Mouse (Mus musculus) cortical plate, adult 2 months (tissue): ENCODE data around the gene Mmp12. TPM values are rescaled to one million over a fixed set of nuclear protein-coding genes. Genes with fewer than 3 reads are reported as not detected.
"Not testable (repeated sequence)": the region's sequence is repeated elsewhere in the genome, so short reads cannot be mapped to it uniquely, and the experiment has no call there.

Experiments
- H3K27ac ChIP-seq: fragments of 200-500 bp; 2 replicates; pipeline ENCODE4 v1.5.1; 2012; ENCODE audit warnings: low read length, control low read depth, inconsistent platforms; ENCODE audit not compliant: insufficient read depth
- H3K4me1 ChIP-seq: fragments of 200-500 bp; 2 replicates; pipeline ENCODE4 v1.6.1; 2011; ENCODE audit warnings: low read length; ENCODE audit not compliant: control insufficient read depth, insufficient read depth
- H3K4me3 ChIP-seq: fragments of 200-500 bp; 2 replicates; pipeline ENCODE4 v1.5.1; 2011; ENCODE audit warnings: mild to moderate bottlenecking, low read length, control low read depth; ENCODE audit not compliant: insufficient read depth
- CTCF ChIP-seq: fragments of 200-500 bp; IDR thresholded peaks from 2 replicates; pipeline ENCODE4 v1.5.1; 2011; ENCODE audit warnings: mild to moderate bottlenecking, control low read depth, low read length; ENCODE audit not compliant: insufficient read depth; ENCODE audit errors: extremely low read depth
- POLR2A ChIP-seq: fragments of 200-500 bp; IDR thresholded peaks from 2 replicates; pipeline ENCODE4 v1.6.1; 2011; ENCODE audit warnings: mild to moderate bottlenecking, low read length, control low read depth; ENCODE audit not compliant: insufficient read depth; ENCODE audit errors: extremely low read depth
- polyA plus RNA-seq: library from polyadenylated mRNA; depleted of rRNA; stranded (reverse); fragments of >200 nt; gene quantifications from 2 replicates; pipeline ENCODE4 v1.2.3, GENCODE M21; 2012; rRNA removed

Gene Mmp12
- polyA plus RNA-seq: not detected in 2 replicates

DNA sequence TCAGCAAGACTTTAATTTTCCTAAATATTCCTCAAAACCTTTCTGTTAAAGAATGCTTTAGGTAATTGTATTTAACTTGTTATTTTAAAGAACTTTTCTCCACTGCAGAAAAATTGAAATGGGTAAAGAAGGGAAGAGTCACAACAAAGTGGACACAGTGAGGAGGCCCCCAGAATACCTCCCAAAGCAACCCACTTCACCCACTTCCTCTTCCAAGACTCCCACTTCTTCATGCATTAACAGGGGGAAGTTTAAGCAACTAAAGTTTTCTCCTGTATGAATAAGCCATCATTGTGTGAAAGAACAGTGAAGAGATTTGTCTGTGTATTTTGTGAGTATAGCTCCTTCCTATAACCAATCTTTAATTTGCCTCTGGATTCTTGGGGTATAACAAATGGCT is at the start of gene Mmp12:
TSS of gene Mmp12 (plus strand) at position 275 of the 400 bp plus-strand sequence.
- Histone ChIP-seq H3K27ac (no peak within 1 kb of the TSS), H3K4me3 (no peak within 1 kb of the TSS), H3K4me1 (no peaks in the 10 kb centered on the region)
- no peak for TF ChIP-seq POLR2A
- no peak for TF ChIP-seq CTCF

DNA sequence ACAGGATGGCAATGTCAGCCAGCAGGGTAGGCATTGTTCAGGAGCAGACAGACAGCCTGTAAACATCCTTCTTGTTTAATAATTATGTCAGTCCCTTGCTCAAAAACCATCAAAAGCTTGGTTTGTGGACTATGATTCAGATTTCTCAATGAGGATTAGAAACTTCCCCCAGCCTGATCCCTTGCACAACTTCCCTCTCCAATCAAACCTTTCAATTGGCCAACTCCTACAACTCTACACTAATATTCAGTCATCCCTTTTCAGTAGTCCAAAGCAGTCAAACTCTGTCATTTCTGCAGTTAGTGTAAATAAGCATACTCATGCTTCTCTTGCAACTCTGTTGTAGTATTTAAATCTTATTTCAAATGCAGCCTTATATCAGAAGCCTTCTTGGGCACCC is 12.3 kb upstream of the Mmp12 start:
- Histone ChIP-seq H3K4me1 (no peaks in the 10 kb centered on the region), H3K4me3 (no peak overlapping the region), H3K27ac (no peak overlapping the region)
- TF ChIP-seq CTCF (no peak), POLR2A (no peak)

DNA sequence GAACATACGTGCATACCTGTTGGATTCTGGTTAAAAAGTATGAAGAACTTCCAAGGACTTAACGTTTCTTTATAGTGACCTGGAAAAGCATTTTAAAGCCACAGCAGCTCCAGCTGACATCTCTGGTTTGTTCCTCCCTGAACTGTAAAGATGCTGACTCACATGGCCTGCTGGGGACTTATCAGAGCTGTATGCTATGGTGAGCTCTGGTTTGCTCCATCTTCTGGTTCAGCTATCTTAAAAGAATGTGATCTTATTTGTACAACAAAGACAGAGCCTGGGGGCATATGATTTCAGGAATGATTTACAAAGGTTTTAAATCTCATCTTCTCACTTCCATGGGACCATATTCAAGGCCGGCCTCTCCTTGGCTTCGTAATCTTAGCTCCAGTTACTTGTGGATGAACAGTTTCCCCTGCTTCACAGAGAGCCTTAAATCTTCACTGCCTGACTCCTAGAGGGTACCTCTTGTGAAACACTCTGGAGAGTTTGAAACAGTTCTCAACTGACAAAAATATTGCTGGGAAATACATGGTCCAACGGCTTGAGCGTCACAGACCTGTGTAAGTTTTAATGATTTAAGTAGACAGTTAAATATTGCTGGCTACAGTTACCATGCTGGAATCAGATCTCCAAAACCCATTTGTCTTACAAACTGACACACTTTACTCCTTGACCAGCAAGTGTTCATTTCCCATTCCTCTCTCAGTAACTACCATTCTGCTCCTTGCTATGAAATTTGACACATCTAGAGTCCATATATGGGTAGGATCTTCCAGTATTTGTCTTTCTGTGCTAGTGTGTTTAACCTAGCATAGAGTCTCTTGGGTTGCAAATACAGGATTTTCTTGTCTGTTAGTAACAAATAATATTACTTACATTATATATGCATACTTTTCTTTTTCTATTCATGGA is 8.2 kb upstream of the Mmp12 start:
- H3K4me3 ChIP-seq: no peak overlapping the region
- no peak overlapping the region for H3K27ac ChIP-seq
- no peak for TF ChIP-seq POLR2A
- no peak for TF ChIP-seq CTCF
- H3K4me1 ChIP-seq: no peaks in the 10 kb centered on the region

DNA sequence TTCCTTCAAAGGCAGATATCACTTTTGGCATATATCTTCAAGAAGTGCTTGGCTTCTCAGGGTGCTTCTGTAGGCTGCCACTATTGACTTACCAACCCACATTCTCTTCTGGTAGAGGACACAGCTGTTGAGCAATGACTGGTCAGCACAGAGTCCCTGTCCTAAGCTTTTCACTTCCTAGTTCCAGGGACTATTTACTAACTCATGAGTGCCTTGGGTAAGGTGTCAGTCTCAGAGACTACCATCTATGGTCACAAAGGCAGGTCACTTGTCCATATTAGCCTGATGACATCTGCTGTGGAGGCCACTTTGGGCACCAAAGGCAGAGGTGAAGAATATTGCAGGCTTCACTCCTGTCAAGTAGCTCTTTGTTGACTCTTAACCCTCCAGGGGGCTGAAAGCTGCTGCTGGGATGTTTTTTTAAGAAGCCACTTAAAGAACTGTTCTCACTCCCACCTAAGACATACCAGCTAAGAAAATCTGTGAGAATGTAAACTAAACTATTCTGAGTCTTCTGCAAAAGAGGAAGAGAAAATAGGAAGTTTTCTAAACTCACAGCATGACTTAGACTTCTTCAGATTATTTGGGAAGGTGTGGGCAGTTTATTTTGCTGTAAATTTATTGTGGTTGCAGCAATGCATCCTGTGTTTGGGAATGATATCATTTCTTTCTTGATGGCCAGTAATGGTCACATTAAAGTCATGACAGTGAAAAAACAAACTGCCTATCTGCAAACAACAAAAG is 7.3 kb upstream of the Mmp12 start:
- TF ChIP-seq CTCF (no peak), POLR2A (no peak)
- Histone ChIP-seq H3K4me3 (no peak overlapping the region), H3K27ac (no peak overlapping the region), H3K4me1 (no peaks in the 10 kb centered on the region)

DNA sequence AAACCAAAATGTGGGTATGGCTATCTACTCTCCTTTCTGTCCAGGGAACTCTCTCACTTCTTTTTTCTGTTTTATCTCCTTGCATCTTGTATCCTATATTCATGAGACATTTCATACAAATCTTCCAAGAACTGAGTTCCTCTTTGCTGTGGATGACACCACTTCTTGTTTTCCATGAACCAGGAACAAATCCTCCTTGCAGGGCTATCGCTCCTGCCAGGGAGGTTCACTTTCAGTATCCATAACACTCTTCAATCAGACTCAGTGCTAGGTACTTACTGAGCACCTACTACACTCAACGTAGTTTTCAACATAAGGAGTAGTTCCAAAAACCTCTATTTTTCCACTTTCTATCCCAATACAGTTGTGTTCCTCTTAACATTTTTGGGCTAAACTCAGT is 1.3 kb downstream of the Mmp12 start:
- Histone ChIP-seq H3K27ac (no peak overlapping the region), H3K4me1 (no peaks in the 10 kb centered on the region), H3K4me3 (no peak overlapping the region)
- TF ChIP-seq CTCF: no peak
- no peak for TF ChIP-seq POLR2A

DNA sequence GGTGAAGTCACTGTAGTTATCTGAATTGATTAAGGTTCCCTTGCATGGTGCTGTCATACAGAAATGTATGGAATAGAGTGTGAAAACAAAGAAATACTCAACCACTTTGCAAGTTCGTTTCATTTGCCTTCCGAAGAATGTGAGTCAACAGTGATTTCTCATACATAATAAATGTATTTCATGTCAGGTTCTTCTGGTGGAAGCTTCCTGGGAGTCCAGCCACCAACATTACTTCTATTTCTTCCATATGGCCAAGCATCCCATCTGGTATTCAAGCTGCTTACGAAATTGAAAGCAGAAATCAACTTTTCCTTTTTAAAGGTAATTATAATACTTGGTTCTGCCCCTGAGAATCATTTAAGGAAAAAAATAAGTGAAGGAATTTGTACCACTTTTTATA is 10.4 kb downstream of the Mmp12 start:
- Histone ChIP-seq H3K4me3 (no peak overlapping the region), H3K27ac (no peak overlapping the region), H3K4me1 (no peaks in the 10 kb centered on the region)
- TF ChIP-seq POLR2A (no peak), CTCF (no peak)

DNA sequence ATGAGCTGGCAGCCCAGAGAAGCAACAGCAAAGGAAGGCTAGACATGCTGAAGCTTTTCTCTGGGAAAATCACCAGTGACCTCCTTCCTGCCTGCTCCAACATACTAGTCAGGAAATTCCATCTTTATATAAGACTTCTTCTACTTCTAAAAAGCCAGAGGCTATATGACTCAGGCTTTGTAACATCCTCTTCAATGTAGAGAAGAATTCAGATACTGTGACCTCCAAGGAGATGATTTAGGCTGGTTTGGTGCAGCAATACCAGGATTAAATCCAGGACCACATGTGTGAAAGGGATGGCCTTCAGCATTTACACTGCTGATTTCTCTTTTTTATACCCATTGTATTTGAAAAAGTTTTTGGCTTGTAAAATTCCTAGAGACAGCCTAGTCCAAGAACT is 43.8 kb downstream of the Mmp12 start, which contains the start of gene Mmp1b:
TSS of gene Mmp1b (minus strand) at position 101 of the 400 bp plus-strand sequence.
- no peaks in the 10 kb centered on the region for H3K4me1 ChIP-seq
- TF ChIP-seq POLR2A (no peak), CTCF (no peak)
- no peak within 1 kb of the TSS for H3K27ac ChIP-seq
- no peak within 1 kb of the TSS for H3K4me3 ChIP-seq

DNA sequence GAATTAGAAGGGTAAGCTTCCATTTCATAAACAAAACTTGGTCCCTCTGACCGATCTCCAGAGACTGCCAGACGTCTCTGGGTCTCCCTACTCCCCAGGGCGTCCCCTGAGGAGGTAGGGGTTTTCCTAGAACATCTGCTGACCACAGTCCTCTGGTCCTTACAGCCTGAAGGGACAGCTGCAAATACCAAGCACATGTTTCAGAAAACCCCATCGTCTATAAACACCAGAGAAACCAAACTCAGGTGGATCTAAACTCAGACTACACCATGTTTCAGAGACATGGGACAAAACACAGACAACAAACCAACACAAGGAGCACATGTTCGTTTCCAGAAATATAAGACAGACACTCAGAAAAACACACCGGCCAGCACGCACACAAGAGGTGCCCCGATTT is 52.4 kb downstream of the Mmp12 start:
- H3K4me1 ChIP-seq, H3K27ac ChIP-seq, H3K4me3 ChIP-seq: not testable (repeated sequence)

Other genes with a start within 250 kb of the Mmp12 start
- 6.8 and 7.4 TPM in 2 replicates for gene Dync2h1, start 159.9 kb upstream of the Mmp12 start, polyA plus RNA-seq
- 61.6 and 69.6 TPM in 2 replicates for gene Dcun1d5, start 159.9 kb upstream of the Mmp12 start, polyA plus RNA-seq
- 0.04 TPM in 2 replicates for gene Mmp13, start 71.9 kb upstream of the Mmp12 start, polyA plus RNA-seq
- not detected in 2 replicates for gene Mmp1b, start 43.7 kb downstream of the Mmp12 start, polyA plus RNA-seq
- not detected in 2 replicates for gene Mmp3, start 101.4 kb downstream of the Mmp12 start, polyA plus RNA-seq
- not detected in 2 replicates for gene Mmp10, start 158.0 kb downstream of the Mmp12 start, polyA plus RNA-seq
- gene Mmp8, start 214.1 kb downstream of the Mmp12 start, polyA plus RNA-seq: not detected in 2 replicates
- gene Mmp27, start 227.0 kb downstream of the Mmp12 start, polyA plus RNA-seq: not detected in 2 replicates